Mouse (Mus musculus) cerebellum, adult 11 months (tissue): ENCODE results near the gene Psme3.

Experiments used
- DNase-seq: peaks from one replicate; pipeline ENCODE4 v3.0.0; 2022

Gene Psme3

GRCm38 (mm10) chr11:101354438-101355010 lies 38.5 kb downstream of the Psme3 start:
- DNase-seq = no peak

- no peak for DNase-seq
Observed at GRCm38 (mm10) chr11:101355916-101356315, 39.9 kb downstream of the Psme3 start.

- DNase-seq = no peak
Observed at GRCm38 (mm10) chr11:101357505-101358182, 41.6 kb downstream of the Psme3 start.

GRCm38 (mm10) chr11:101359776-101360175 lies 43.8 kb downstream of the Psme3 start:
- no peak for DNase-seq

GRCm38 (mm10) chr11:101360651-101361113 lies 44.7 kb downstream of the Psme3 start:
- no peak for DNase-seq

- no peak for DNase-seq
Observed at GRCm38 (mm10) chr11:101364531-101364931, 48.5 kb downstream of the Psme3 start.

GRCm38 (mm10) chr11:101367326-101367935 lies 51.4 kb downstream of the Psme3 start, which contains the start of gene G6pc:
TSS of gene G6pc (plus strand) at chr11:101367561.
- no peak for DNase-seq

- DNase-seq = no peak
Observed at GRCm38 (mm10) chr11:101370141-101370540, 54.1 kb downstream of the Psme3 start.
